Mouse (Mus musculus) brown adipose tissue, adult 24 weeks (tissue): ENCODE measurements around the gene Nek9. TPM values are rescaled to one million over a fixed set of nuclear protein-coding genes. Genes with fewer than 3 reads are reported as not detected.
"Not testable (repeated sequence)": the region's sequence is repeated elsewhere in the genome, so short reads cannot be mapped to it uniquely, and the experiment has no call there.

Experiments
- H3K27ac ChIP-seq: fragments of 200-500 bp; replicated peaks from 2 replicates; pipeline ENCODE4 v1.5.1; 2012; ENCODE audit warnings: low read depth, mild to moderate bottlenecking, low read length
- H3K4me1 ChIP-seq: fragments of 200-500 bp; 2 replicates; pipeline ENCODE4 v1.6.1; 2012; ENCODE audit warnings: low read length, mixed read lengths; ENCODE audit not compliant: control insufficient read depth, insufficient read depth, insufficient read length
- H3K4me3 ChIP-seq: fragments of 200-500 bp; 2 replicates; pipeline ENCODE4 v1.5.1; 2012; ENCODE audit warnings: low read depth, mild to moderate bottlenecking, low read length, moderate library complexity; ENCODE audit not compliant: insufficient read depth
- polyA plus RNA-seq: library from polyadenylated mRNA; stranded (reverse); fragments of >200 nt; gene quantifications from 2 replicates; pipeline ENCODE4 v1.2.4, GENCODE M21; 2012; ENCODE audit not compliant: missing spikeins, insufficient read depth, insufficient read length

The Nek9 gene
- polyA plus RNA-seq, 1 experiment, result 38.8 TPM

DNA sequence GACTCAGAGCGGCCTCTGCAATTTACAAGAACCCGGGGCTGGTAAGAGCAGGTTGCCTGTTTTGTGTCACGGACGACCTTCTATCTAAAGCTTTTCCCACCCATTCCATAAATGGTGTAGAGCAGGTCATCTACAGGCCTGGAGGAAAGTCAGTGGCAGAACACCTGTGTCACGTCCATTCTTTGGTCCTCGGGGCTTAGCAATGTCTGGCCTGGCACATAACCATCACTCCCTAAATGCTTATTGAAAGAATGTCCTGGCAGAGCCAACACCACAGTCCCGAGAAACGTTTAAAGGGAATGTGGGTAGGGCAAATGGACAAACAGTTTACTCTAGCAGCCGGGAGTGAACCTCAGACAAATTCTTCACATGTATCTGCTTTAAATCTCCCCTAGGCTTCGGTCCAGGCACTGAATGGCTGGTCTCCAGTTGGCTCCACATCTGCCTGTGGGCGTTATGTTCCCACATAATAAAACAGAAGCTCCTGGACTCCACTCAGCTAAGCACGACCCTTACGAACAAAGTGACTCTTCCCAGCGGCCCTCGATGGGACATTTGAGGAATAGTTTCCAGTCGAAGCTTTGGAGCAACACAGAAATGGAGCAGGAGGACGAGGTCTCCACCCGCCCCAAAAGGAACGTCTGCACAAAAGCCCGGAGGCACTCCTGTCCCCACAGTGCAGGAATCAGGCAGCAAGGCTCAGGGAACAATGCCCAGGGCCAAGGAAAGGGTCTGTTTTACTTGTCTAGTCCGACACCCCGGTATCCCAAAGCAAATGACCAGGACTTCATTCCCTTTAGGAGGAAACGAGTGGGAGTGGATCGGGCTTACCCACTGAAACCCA is 49.8 kb downstream of the Nek9 start:
- 0 out of 2 replicates have a peak overlapping the region, but pooled peaks have one; percentile 60 for H3K4me3 ChIP-seq
- no peak overlapping the region for H3K27ac ChIP-seq
- peaks cover 8% of the 10 kb centered on the region; the same call in 1 of the 2 replicates for H3K4me1 ChIP-seq

GRCm38 (mm10) chr12:85288486-85289156 is 50.5 kb downstream of the Nek9 start, which contains the start of gene Zc2hc1c:
TSS of gene Zc2hc1c (plus strand) at chr12:85288591.
- Histone ChIP-seq H3K27ac (no peak within 1 kb of the TSS), H3K4me3 (peak within 1 kb of the TSS; percentile 64), H3K4me1 (peaks cover 8% of the 10 kb centered on the region; the same call in 1 of the 2 replicates)

DNA sequence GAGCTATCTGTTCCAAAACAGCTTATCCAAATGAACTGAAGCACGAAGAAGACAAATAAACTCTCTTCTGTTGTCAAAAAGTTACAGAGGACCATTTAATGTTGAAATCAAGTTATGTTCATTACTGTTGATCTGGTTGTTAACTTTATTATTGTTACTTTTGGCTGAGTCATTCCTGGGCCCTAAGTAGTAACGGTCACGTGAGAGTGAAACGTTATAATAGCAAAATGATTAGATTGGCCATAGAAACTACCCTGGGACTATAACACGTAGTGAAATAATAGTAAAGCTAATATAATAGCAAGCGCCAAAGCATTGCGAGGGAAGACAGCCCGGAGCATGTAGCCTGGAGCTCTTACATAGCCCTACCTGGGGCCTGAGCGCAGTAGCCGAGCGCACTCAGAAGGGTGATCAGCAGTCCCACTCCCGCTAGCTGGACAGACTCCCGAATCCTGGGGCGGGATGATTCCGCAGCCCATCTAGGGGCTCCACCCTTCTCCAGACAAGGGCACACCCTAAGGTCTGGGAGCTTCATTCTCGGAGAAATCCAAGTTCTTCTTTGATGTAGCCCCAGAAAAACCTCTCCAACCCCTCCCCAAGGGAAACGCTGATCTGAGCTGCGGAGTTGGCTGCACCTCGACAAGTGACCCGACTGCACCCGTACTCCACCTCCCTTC is 51.2 kb downstream of the Nek9 start, which contains the start of gene Acyp1:
Gene Acyp1, minus strand, starts transcription at position 630 of the 677 bp plus-strand sequence.
- H3K4me1 ChIP-seq, result peaks cover 8% of the 10 kb centered on the region; the same call in 1 of the 2 replicates
- no peak within 1 kb of the TSS for H3K27ac ChIP-seq
- H3K4me3 ChIP-seq, result peak within 1 kb of the TSS; percentile 64

DNA sequence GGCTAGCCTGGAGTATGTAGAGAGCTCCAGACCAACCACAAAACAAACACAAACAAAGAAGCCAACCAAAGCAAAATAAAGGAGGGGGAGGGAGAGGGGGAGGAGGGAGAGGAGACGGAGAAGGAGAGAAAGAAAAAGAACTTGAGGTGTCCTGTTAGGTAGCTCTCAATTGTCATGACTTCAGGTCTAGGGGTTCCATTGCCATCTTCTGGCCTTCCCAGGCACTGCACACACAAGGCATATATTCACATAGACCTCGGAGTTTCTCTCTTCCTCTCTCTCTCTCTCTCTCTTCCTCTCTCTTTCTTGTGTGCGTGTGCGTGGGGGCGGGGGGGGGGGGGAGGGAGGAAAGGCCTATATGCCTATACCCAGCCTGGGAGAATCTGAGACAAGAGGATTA is 52.2 kb downstream of the Nek9 start:
- no peak overlapping the region for H3K27ac ChIP-seq
- no peak overlapping the region for H3K4me3 ChIP-seq
- 0 out of 2 replicates have a peak, but pooled peaks cover 6% of the 10 kb centered on the region for H3K4me1 ChIP-seq

- Histone ChIP-seq H3K4me1 (0 out of 2 replicates have a peak, but pooled peaks cover 6% of the 10 kb centered on the region), H3K4me3 (no peak overlapping the region)
Observed at GRCm38 (mm10) chr12:85284996-85285395, 54.2 kb downstream of the Nek9 start.

GRCm38 (mm10) chr12:85284331-85284730 is 54.8 kb downstream of the Nek9 start:
- 0 out of 2 replicates have a peak, but pooled peaks cover 6% of the 10 kb centered on the region for H3K4me1 ChIP-seq
- no peak overlapping the region for H3K27ac ChIP-seq
- H3K4me3 ChIP-seq, result no peak overlapping the region

More at GRCm38 (mm10) chr12:85284996-85285395, 54.2 kb downstream of the Nek9 start:
- H3K27ac ChIP-seq, result no peak overlapping the region

- H3K4me1 ChIP-seq, H3K4me3 ChIP-seq, H3K27ac ChIP-seq: not testable (repeated sequence)
Observed at GRCm38 (mm10) chr12:85281756-85282155, 57.4 kb downstream of the Nek9 start.

DNA sequence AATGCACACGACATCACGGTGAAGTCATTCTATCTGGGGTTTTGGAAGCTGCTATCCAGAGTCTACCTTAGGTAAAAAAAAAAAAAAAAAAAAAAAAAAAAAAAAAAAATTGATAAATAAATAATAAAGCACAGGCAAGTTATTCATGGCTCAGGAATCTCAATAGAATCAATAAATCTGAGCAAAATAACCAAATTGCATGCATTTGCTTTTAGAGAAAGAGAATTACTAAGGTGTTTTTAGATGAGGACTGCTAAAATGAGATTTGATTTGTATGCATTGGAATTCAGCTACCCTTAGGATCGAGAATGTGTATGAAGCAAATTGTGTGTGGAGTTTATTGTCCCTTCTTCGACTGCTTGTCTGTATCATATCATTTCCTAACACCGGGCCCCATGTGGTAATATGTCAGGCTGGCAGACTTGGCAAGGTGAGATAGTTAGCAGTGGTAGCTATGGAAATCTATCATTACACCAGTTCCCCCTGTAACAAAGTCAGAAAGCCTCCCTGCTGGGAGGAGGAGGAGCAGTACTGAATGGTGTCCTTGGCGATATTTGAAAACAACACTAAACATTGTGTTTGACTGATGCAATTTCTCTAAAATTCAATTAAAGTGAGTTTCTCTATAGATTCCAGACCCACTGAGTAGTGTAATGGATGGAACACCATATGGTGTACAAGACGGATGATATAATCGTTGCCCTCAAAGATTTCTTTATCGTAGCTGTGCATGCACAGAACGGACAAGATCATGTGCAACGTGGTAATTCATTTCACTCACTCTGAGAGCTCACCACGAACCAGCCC is 58.1 kb downstream of the Nek9 start:
- no peaks in the 10 kb centered on the region for H3K4me1 ChIP-seq
- no peak overlapping the region for H3K27ac ChIP-seq
- H3K4me3 ChIP-seq, result no peak overlapping the region; the same call in 1 of the 2 replicates

DNA sequence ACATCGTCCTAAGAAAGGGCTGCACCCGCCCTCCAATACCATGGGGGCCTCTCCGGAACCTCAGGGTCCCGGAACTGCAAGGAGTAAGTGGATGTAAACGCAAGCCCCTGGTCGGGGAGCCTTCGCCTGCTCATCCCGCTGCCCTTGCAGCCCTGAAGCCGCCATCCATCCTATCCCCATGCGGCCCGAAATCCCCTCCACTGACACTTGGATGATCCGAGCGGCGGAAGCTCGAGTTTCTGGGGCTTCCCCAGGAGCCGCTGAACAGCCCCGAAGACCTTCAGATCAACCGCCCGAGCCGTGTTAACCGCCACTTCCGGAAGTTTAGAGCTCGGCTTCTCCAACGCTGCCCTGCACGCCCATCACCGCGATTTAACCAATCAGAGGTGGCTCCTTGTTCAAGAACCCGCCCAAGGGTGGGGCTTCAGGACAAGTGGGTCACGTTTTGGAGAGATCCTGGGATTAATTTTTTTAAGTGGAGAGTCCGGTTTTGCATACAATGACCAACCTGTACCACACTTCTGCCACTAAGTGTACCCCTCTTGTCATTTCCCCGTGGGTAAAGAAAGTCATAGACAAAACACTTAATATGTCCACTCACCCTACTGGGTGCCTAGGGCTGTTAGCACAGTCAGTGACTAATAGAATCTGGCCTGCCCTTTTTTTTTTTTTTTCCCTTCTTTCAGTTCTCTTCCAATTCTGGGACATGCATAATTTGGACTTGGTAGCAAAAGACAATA is 58.9 kb downstream of the Nek9 start:
- H3K4me3 ChIP-seq, result peak overlapping the region; percentile 79
- no peaks in the 10 kb centered on the region for H3K4me1 ChIP-seq
- peak overlapping the region; percentile 56 for H3K27ac ChIP-seq

DNA sequence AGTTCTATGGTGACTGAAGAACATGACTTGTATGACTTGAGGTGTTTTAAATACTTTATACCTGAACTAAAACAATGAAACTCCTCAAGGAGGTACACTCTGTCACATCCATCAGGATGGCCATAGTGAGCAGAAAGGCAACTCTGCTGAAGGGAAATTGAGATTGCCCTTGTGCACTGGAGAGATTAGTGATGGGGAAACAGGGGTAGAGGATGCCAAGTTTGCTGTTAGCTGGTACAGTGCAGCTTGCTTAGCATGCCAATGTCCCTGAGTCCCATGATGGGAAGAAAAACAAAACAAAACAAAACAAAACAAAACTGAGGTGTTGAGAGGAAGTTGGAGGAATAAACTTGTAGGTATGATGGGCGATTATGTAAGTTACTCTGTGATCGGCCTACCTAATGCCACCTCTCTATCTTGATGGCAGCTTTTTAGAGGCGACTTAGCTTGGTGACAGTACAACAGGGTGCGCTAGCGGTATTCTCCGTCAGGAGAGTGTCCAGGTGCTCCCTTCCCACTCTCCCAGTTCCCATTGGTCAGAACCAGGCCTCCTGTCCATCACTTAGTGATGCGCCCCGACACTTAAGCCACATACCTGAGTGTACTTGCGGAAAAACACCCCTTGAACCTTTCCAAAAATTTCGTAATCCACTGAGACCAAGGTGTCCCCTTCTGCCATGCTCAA is 59.6 kb downstream of the Nek9 start:
- peak overlapping the region; percentile 56; the same call in 1 of the 2 replicates for H3K27ac ChIP-seq
- H3K4me1 ChIP-seq, result no peaks in the 10 kb centered on the region
- peak overlapping the region; percentile 79 for H3K4me3 ChIP-seq

GRCm38 (mm10) chr12:85278919-85279318 is 60.2 kb downstream of the Nek9 start:
- H3K4me1 ChIP-seq, result no peaks in the 10 kb centered on the region
- no peak overlapping the region for H3K27ac ChIP-seq
- H3K4me3 ChIP-seq, result no peak overlapping the region

DNA sequence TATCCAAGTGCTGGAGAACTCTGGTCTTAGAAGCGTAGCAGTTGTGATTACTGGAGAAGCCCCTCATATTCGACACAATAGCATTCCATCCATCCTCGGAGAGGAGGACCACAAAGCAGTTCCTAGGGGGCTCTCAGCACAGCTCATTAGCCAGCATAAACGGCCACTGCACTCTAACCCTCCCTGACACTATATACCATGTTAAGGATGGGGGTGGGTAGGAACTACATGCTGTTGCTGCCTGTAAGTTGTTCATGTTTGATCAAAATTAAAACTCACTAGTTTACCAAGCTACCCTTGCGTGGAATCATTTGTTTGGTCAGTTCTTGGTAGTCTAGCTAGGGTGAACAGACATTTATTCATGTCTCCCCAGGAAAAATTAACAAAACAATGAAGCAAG is 62.9 kb downstream of the Nek9 start:
- no peak overlapping the region for H3K4me3 ChIP-seq
- no peak overlapping the region for H3K27ac ChIP-seq
- H3K4me1 ChIP-seq, result no peaks in the 10 kb centered on the region

- H3K27ac ChIP-seq, result no peak overlapping the region
- no peaks in the 10 kb centered on the region for H3K4me1 ChIP-seq
- no peak overlapping the region for H3K4me3 ChIP-seq
Observed at GRCm38 (mm10) chr12:85273508-85273907, 65.7 kb downstream of the Nek9 start.
